Comparison of ENCODE assay signal across 9 mouse cellular contexts in genomic region chr6:124744755-124745321, GRCm38 (mm10). TPM values are rescaled to one million over a fixed set of nuclear protein-coding genes. Genes with fewer than 3 reads are reported as not detected.
A peak's percentile ranks its signal among the peaks of the same experiment; 100 is the strongest.
DNase-seq lines count a peak whose midpoint lies in the region; ATAC-seq and TF ChIP-seq lines count a peak whose summit lies in the region.
"Had no signal": no experiment of that assay in that cellular context is flagged by ENCODE, and none has a peak within 500 bp of the region (broad histone marks: within the 10 kb centered on the region; RNA-seq: fewer than 3 reads in every experiment).

No protein-coding gene starts in this region.

- peak overlapping the region; percentile 68 for H3K4me3 ChIP-seq in heart, embryonic 13.5 days
- H3K4me3 ChIP-seq in ES-Bruce4 (ENCODE audit: low read depth, low read length): peak overlapping the region; percentile 65
- peak overlapping the region; percentile 54 for H3K4me3 ChIP-seq in embryonic facial prominence, embryonic 14.5 days (ENCODE audit: low read depth, low read length)
- H3K4me3 ChIP-seq in limb, embryonic 12.5 days (replicated peaks): peak overlapping the region; percentile 47

- intact Hi-C loops in heart, postnatal 14 days (cut with DNase I): loop anchor here (5.0 kb wide), 1 partner anchor 43 kb away; no protein-coding TSS in a partner anchor

- peaks cover 61% of the 10 kb centered on the region for H3K36me3 ChIP-seq in heart, embryonic 13.5 days
- H3K36me3 ChIP-seq in ES-Bruce4 (ENCODE audit: control insufficient read depth, insufficient read depth, low read length, poor library complexity, severe bottlenecking): no peaks in the 10 kb centered on the region
- peaks cover 66% of the 10 kb centered on the region for H3K36me3 ChIP-seq in embryonic facial prominence, embryonic 14.5 days (ENCODE audit: control insufficient read depth, insufficient read depth, low read length)
- H3K36me3 ChIP-seq in limb, embryonic 12.5 days: peaks cover 68% of the 10 kb centered on the region

- ATAC-seq in heart, embryonic 13.5 days (ENCODE audit: extremely low read depth, insufficient number of reproducible peaks, low FRiP score, low TSS enrichment): no peak
- no peak for ATAC-seq in embryonic facial prominence, embryonic 14.5 days (ENCODE audit: low read depth)
- no peak for ATAC-seq in limb, embryonic 12.5 days (ENCODE audit: insufficient number of reproducible peaks, insufficient read depth, low FRiP score, low TSS enrichment, low read depth)

- no peak for DNase-seq in heart, postnatal 14 days
- DNase-seq in embryonic facial prominence, embryonic 14.5 days (ENCODE audit: low spot score): no peak
- peak; percentile 44 for DNase-seq in skeletal muscle tissue, adult 2 months (ENCODE audit: low read depth, low spot score)
- DNase-seq in spleen, postnatal 4 days (ENCODE audit: low spot score in 2 of 2): no peak
- no peak for DNase-seq in thymus, postnatal 14 days

- H3K27me3 ChIP-seq in heart, embryonic 13.5 days (replicated peaks): no peaks in the 10 kb centered on the region
- H3K27me3 ChIP-seq in ES-Bruce4 (ENCODE audit: control insufficient read depth, insufficient read depth, low read length, poor library complexity, severe bottlenecking): no peaks in the 10 kb centered on the region
- no peaks in the 10 kb centered on the region for H3K27me3 ChIP-seq in embryonic facial prominence, embryonic 14.5 days (replicated peaks; ENCODE audit: control insufficient read depth, insufficient read depth, low read length)
- H3K27me3 ChIP-seq in limb, embryonic 12.5 days: no peaks in the 10 kb centered on the region

- H3K9me3 ChIP-seq in heart, embryonic 13.5 days: no peaks in the 10 kb centered on the region
- no peaks in the 10 kb centered on the region for H3K9me3 ChIP-seq in ES-Bruce4 (replicated peaks; ENCODE audit: control insufficient read depth, insufficient read depth, low read length, poor library complexity, severe bottlenecking)
- H3K9me3 ChIP-seq in embryonic facial prominence, embryonic 14.5 days (ENCODE audit: control insufficient read depth, low read length): no peaks in the 10 kb centered on the region
- H3K9me3 ChIP-seq in limb, embryonic 12.5 days: no peaks in the 10 kb centered on the region

- no peak for TF ChIP-seq EP300 in ES-Bruce4 (IDR thresholded peaks at IDR 0.05; ENCODE audit: insufficient read depth, low read depth, low read length)

- H3K27ac ChIP-seq in heart, embryonic 13.5 days (replicated peaks): peak overlapping the region; percentile 89
- H3K27ac ChIP-seq in ES-Bruce4 (ENCODE audit: insufficient read depth, low read length): no peak overlapping the region
- peak overlapping the region; percentile 53 for H3K27ac ChIP-seq in embryonic facial prominence, embryonic 14.5 days (replicated peaks; ENCODE audit: low read depth, low read length)
- peak overlapping the region; percentile 93 for H3K27ac ChIP-seq in limb, embryonic 12.5 days

- TF ChIP-seq POLR2A in ES-Bruce4 (IDR thresholded peaks at IDR 0.05; ENCODE audit: insufficient read depth, low read length): no peak

- peaks cover 38% of the 10 kb centered on the region for H3K4me1 ChIP-seq in heart, embryonic 13.5 days
- H3K4me1 ChIP-seq in ES-Bruce4 (ENCODE audit: control insufficient read depth, insufficient read depth, low read length): peaks cover under 1% of the 10 kb centered on the region
- peaks cover 13% of the 10 kb centered on the region for H3K4me1 ChIP-seq in embryonic facial prominence, embryonic 14.5 days (ENCODE audit: control insufficient read depth, insufficient read depth, low read length)
- H3K4me1 ChIP-seq in limb, embryonic 12.5 days (replicated peaks): peaks cover 31% of the 10 kb centered on the region

- WGBS in heart, embryonic 13.5 days: 71% methylated on average over 26 of the region's 26 CpGs
- WGBS in embryonic facial prominence, embryonic 14.5 days: 71% methylated on average over 25 of the region's 26 CpGs
- 72% methylated on average over 26 of the region's 26 CpGs for WGBS in limb, embryonic 12.5 days

- H3K4me2 ChIP-seq in heart, embryonic 13.5 days: peak overlapping the region; percentile 98
- peak overlapping the region; percentile 96 for H3K4me2 ChIP-seq in embryonic facial prominence, embryonic 14.5 days (ENCODE audit: low read depth, low read length)
- peak overlapping the region; percentile 89 for H3K4me2 ChIP-seq in limb, embryonic 12.5 days

- no peak for TF ChIP-seq CTCF in ES-Bruce4 (IDR thresholded peaks at IDR 0.05; ENCODE audit: low read depth, low read length)

- peak overlapping the region; percentile 96 for H3K9ac ChIP-seq in heart, embryonic 13.5 days
- H3K9ac ChIP-seq in ES-Bruce4 (ENCODE audit: low read depth, poor library complexity, severe bottlenecking): peak overlapping the region; percentile 69
- H3K9ac ChIP-seq in embryonic facial prominence, embryonic 14.5 days (ENCODE audit: low read depth, low read length): peak overlapping the region; percentile 20; the same call in 1 of the 2 replicates
- peak overlapping the region; percentile 50; the same call in 1 of the 2 replicates for H3K9ac ChIP-seq in limb, embryonic 12.5 days (replicated peaks)

RNA-seq across cellular contexts. Expression of gene Grcc10, which starts 3.7 kb away (rescaled TPM):
- polyA plus RNA-seq in heart, embryonic 13.5 days (2015; fragmentation: Nextera tagmentation; extraction: Ambion mirVana): 364 and 411 TPM in 2 replicates
- total RNA-seq in heart, postnatal 14 days (2021): 100 to 1,000 TPM; 323 to 327 TPM
- 93.5 and 105 TPM in 2 replicates for polyA plus RNA-seq in ES-Bruce4 (2011; ENCODE audit: insufficient read depth, insufficient read length, low read depth, missing spikeins)
- polyA plus RNA-seq in embryonic facial prominence, embryonic 14.5 days (2014; fragmentation: Nextera tagmentation; extraction: Ambion mirVana): 392 and 415 TPM in 2 replicates
- 479 and 511 TPM in 2 replicates for polyA plus RNA-seq in limb, embryonic 12.5 days (2016; fragmentation: Nextera tagmentation; extraction: Ambion mirVana)

RNA-seq across cellular contexts. Expression of gene Ptpn6, which starts 6.3 kb away (rescaled TPM):
- 5.3 and 5.6 TPM in 2 replicates for polyA plus RNA-seq in heart, embryonic 13.5 days (2015; fragmentation: Nextera tagmentation; extraction: Ambion mirVana)
- 1 to 10 TPM; 4.2 to 8.5 TPM for total RNA-seq in heart, postnatal 14 days (2021)
- polyA plus RNA-seq in ES-Bruce4 (2011; ENCODE audit: insufficient read depth, insufficient read length, low read depth, missing spikeins): 15.4 and 32.3 TPM in 2 replicates
- 14.3 and 16.1 TPM in 2 replicates for polyA plus RNA-seq in embryonic facial prominence, embryonic 14.5 days (2014; fragmentation: Nextera tagmentation; extraction: Ambion mirVana)
- 6.0 and 6.4 TPM in 2 replicates for polyA plus RNA-seq in limb, embryonic 12.5 days (2016; fragmentation: Nextera tagmentation; extraction: Ambion mirVana)

RNA-seq across cellular contexts. Expression of gene Gm45234, which starts 11.0 kb away (rescaled TPM):
- not detected in 2 replicates for polyA plus RNA-seq in heart, embryonic 13.5 days (2015; fragmentation: Nextera tagmentation; extraction: Ambion mirVana)
- 1 to 10 TPM in 1 of 2 experiments, not detected in 1; 1.5 TPM for total RNA-seq in heart, postnatal 14 days (2021)
- polyA plus RNA-seq in ES-Bruce4 (2011; ENCODE audit: insufficient read depth, insufficient read length, low read depth, missing spikeins): 0.59 TPM in 1 of 2 replicates, not detected in the other
- not detected in 2 replicates for polyA plus RNA-seq in embryonic facial prominence, embryonic 14.5 days (2014; fragmentation: Nextera tagmentation; extraction: Ambion mirVana)
- not detected in 2 replicates for polyA plus RNA-seq in limb, embryonic 12.5 days (2016; fragmentation: Nextera tagmentation; extraction: Ambion mirVana)
- total RNA-seq: hematopoietic stem cell, adult 5-6 weeks had no signal

RNA-seq across cellular contexts. Expression of gene Atn1, which starts 11.5 kb away (rescaled TPM):
- 7.8 and 9.4 TPM in 2 replicates for polyA plus RNA-seq in heart, embryonic 13.5 days (2015; fragmentation: Nextera tagmentation; extraction: Ambion mirVana)
- total RNA-seq in heart, postnatal 14 days (2021): 10 to 100 TPM; 48.1 to 48.9 TPM
- polyA plus RNA-seq in ES-Bruce4 (2011; ENCODE audit: insufficient read depth, insufficient read length, low read depth, missing spikeins): 32.0 and 35.2 TPM in 2 replicates
- 13.8 and 14.9 TPM in 2 replicates for polyA plus RNA-seq in embryonic facial prominence, embryonic 14.5 days (2014; fragmentation: Nextera tagmentation; extraction: Ambion mirVana)
- polyA plus RNA-seq in limb, embryonic 12.5 days (2016; fragmentation: Nextera tagmentation; extraction: Ambion mirVana): 17.1 and 17.4 TPM in 2 replicates

RNA-seq across cellular contexts. Expression of gene Eno2, which starts 24.6 kb away (rescaled TPM):
- 4.6 and 4.9 TPM in 2 replicates for polyA plus RNA-seq in heart, embryonic 13.5 days (2015; fragmentation: Nextera tagmentation; extraction: Ambion mirVana)
- total RNA-seq in heart, postnatal 14 days (2021): 1 to 10 TPM; 2.6 to 4.0 TPM
- 7.4 and 8.3 TPM in 2 replicates for polyA plus RNA-seq in ES-Bruce4 (2011; ENCODE audit: insufficient read depth, insufficient read length, low read depth, missing spikeins)
- 10.4 and 11.2 TPM in 2 replicates for polyA plus RNA-seq in embryonic facial prominence, embryonic 14.5 days (2014; fragmentation: Nextera tagmentation; extraction: Ambion mirVana)
- 4.8 TPM in 2 replicates for polyA plus RNA-seq in limb, embryonic 12.5 days (2016; fragmentation: Nextera tagmentation; extraction: Ambion mirVana)

Comparison
In these comparisons a context has a peak if more than half of its experiments do, and no peak if none do; other contexts are left out.
1. H3K9ac ChIP-seq: peak in every context shown above with its lines; median percentile 96 in heart, embryonic 13.5 days; 69 in ES-Bruce4; 50 in limb, embryonic 12.5 days; 20 in embryonic facial prominence, embryonic 14.5 days.